Mouse (Mus musculus) 3T3-L1 (cell line): ENCODE measurements around the gene Aco2.
A peak's percentile ranks its signal among the peaks of the same experiment; 100 is the strongest.

Source experiments
- DNase-seq: peaks from one replicate; pipeline ENCODE4 v3.0.0-alpha.2; 2015; ENCODE audit warnings: low read depth, low spot score

Aco2 gene

DNA sequence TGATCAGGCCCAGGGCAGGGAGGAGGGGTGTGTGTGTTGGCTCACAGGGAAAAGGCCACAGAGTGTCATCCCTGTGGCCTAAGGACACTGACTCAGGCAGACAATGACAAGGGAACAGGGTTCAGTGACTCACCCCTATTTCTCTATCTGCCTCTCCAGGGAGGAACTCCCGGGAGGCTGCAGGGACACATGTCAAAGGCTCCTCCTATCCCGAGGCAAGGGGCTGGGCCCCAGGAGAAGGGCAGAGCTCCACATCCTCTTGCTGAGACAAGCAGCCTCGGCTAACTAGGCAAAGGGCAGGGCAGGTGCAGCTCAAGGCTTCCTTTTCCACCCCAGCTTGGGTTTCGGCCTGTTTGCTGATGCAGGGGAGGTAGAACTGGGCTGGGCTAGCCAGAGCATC is 26.4 kb upstream of the Aco2 start:
- peak; percentile 81 for DNase-seq

DNA sequence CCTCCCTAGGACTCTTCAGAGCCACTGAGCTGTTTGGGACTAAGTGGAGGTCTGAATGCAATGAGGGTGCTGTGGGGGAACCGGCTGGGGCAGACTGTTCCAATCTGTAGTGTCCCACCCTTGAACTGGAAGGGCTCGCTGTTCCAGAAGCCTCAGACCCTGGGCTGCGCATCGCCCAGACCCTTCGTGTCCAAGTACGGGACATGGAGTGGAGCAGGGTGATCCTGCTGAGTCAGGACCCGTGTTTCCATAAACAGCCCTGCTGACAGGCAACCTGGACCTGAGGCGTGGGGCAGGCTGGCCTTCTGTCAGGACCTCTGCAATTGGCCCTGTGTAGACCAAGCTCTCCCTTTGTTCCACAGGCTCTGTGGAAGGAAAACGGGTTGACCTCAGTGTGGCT is 25.4 kb upstream of the Aco2 start:
- DNase-seq, result no peak

DNA sequence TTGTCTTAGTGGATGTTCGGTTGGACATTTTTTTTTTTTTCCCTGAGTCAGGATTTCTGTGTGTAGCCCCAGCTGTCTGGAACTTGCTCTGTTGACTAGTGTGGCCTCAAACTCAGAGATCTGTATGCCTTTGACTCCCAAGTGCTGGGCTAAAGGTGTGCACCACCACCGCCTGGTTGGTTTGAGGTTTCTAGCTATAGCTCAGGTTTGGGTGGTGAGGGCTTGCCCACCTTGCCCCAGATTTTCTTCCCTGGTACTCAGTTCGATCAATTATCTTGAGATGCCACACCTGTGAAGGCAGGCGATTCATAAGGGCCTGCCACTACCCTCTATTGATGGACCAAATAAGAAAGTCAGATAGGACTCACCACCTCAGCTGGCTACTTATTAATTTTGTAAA is 24.9 kb upstream of the Aco2 start:
- DNase-seq, result no peak

DNA sequence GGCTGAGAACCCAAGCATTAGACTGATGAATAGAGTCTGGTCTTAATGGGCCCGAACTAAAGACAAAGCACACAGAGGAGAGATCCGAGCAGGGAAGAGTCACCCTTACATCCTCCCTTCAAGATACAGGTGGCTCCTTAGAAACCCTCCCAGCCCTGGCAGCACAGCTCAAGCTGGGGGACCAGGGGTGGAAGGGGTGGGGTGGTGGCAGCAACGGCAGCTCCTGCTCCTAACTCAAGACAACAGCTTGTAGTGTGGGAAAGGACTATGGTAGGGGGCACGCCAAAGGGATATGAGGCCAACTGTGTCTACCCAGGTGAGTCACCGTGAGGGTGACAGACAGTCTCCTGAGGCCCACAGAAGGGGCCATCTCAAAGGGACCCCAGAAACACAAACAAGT is 24.2 kb upstream of the Aco2 start:
- DNase-seq, result no peak

DNA sequence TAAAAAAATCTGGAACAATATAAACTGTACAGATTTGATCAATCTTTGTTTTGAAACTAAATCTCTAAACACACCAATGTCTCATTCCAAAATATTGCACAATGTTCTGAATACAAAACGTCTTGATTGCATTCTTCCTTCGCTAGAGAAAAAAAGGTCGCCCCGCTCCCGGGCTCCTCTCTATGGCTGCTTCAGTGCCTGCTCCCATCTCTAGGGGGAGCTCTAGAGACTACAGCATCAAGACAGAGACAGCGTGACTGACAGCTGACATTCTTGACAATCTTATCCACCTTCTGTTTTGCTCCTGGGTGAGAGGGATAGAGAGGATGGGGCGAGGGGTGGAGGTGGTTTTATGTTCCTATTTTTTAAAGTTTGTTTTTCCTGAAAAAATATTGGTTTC is 23.8 kb upstream of the Aco2 start:
- peak; percentile 69 for DNase-seq

DNA sequence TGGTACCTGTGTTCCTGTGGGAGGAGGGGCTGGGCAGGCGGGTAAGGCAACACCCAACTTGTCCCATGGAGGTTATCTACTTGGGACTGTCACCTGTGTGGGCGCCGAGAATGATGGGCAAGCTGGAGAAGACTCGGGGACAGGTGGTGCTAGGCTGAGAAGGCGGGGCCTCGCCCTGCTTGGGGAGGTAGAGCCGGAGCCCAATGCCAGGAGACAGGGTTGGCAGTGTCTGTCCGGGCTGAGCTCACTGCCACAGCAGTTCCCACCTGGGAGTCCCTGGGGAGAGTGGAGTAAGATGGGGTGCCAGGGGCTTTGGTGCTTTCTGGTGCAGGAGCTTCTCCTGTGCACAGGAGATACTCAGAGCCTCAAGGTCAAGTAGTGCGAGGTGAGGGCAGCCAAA is 23.0 kb upstream of the Aco2 start:
- DNase-seq, result no peak

DNA sequence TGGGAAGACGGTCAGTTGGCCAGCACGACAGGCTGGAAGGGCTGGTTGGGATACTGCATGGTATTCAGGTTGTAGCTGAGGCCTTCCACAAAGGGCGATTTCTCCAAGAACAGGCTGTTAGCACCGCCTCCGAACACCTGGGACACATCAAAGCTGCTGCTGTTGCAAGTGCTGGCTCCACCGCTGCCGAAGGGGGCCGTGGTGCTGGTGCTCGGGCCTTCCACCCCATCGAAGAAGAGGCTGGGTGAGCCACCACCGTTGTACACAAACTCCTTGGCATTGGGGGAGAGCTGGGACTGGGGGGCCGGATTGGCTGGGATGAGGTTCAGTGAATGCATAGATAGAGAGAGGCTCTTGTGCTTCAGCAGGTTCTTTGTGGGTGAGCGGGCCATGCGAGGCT is 21.4 kb upstream of the Aco2 start:
- DNase-seq, result no peak

DNA sequence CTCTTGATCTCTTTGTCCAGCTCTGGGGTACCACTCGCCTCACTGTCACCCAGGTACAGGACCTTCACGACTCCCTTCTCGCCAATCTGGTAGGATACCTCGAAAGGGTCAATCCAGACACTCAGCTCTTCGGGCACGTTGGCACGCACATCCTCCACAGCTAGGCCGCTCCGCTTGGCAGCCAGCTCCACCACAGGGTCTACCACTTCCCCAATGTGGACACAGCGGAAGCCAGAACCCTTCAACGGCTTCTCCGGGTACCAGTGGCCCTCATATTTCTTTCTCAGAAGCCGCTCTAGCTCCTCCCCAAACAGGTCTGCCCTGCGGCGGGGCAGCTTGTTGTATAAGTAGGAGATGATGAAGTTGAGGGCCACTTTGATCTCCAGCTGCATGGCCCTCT is 20.7 kb upstream of the Aco2 start:
- no peak for DNase-seq

DNA sequence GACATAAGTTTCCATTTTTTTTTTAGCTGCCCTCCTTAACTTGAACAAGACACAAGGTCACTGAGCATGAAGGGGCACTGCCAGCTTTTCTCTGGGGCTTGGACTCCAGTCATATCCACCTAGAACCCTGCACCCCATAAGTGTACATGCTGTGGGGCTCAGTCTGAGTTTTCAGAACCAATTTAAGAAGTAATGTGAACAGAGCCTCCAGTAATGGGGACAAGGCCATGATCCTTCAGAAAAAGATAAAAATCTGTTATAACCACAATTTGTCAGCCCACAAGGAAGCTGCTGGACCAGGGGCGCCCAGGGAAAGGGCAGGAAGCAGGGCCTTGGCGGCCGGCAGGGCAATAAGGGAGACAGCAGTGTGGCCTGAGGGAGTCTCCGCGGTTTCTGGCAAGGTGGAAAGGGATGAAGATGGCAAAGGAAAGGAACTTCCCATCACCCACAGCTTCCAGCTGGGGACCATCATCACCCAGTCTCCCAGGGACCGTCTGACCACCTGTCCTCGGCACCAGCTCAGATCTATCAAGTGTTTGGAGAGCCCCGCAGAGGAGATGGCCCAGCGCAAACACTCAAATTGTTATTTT is 19.6 kb upstream of the Aco2 start:
- no peak for DNase-seq

DNA sequence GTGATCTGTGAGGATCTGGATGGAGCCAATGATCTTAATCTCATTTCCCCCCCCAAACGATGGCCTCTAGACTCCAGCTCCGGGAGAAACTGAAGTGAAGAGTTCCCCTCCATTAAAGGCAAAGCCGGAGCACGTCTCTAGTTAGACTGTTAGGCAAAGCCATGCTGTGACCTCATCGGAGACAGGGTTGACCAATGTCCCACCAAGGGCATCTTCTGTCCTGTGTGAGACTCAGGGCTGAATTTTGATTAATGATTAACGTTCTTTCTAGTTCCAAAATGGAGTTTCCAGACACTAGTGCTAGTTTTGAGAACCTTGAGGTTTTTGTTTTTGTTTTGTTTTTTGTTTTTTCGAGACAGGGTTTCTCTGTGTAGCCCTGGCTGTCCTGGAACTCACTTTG is 19.0 kb upstream of the Aco2 start:
- no peak for DNase-seq

DNA sequence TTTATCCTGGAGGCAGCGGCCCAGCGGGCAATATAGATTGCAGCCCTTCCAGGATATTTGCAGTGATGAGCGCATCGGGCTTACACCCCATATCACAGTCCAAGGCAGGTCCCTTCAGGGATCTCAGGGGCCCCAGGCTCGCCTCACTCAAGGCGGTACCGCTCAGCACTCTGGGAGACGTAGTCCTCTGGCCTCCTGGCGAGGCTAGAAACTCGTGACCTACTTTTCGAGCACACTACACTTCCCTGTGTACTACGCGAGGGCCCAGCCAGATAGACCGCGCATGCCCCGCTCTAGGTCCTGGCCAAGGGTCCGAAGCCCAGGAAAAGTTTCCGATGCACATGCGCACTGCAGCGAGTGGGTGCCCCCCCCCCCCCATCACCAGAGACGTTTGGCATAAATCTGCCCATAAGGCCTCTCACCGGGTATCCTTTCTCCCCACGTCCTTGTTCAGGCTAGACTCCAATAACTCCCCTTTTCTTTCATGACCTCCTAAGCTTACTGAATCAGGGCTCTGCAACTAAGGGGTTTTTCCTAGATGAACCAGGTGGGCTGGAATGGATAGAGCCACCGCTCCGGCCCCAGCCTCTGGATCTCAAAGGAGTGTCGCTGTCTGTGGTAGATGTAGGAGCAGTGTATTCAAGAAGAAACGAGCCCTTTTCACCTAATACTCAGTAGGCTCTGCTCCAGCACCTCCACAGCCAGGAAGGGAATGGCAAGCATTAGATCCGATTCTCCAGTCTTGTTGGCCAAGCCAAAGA is 15.9 kb upstream of the Aco2 start:
- peak; percentile 96 for DNase-seq

DNA sequence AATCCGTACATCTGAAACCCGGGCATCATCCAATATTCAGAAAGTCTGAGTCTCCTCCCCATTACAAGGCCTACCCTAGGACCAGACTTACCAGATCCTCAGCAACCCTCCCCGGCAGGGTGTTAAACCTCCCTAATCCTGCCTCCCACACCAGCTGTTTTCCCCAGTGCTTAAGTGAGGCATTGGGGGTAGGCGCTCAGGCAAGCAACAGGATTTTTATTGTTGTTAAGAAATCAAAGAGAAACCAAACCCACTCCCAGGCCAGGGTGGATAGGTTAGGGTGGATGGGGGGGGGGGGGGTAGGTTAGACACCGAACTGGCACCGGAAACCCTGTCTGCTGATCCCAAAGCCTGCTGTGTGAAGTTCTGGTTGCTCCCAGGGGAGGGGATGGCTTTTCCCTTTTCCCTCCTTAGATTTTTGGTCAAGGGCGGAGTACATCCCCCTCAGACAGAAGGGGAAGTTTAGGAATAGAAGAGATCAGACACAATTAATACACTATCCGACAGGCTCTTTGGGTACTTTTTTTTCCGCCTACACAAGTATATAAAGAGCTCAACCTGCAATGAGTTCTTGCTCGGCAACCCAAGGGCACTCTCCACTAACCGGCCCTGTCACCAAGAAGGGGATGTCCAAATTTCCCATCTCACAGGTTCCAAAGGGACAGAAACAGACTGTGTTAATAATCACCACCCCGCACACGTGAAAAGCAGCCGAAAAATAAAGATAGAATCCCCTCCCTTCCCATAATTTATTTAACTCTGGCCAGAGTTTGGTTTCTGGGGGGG is 15.0 kb upstream of the Aco2 start:
- DNase-seq, result peak; percentile 56

DNA sequence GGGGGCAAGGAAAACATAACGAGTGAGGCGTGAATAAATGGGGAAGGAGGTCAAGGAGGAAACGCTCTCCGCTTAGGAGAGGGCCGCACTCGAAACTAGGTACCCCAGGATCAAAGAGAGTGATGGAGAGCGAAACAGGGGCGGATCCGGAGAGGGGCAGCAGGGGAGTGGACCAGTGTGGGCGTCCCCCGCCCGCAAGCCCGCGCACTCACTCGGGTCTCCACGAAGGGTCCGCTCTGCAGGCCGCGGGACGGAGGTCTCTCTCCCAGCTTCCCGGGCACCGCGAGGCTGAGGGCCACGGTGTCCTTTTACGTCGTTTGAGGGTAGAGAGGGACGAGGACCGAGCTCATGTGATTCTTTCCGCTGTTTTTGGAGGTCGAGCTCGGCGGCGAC is 14.4 kb upstream of the Aco2 start:
- DNase-seq, result peak; percentile 42

DNA sequence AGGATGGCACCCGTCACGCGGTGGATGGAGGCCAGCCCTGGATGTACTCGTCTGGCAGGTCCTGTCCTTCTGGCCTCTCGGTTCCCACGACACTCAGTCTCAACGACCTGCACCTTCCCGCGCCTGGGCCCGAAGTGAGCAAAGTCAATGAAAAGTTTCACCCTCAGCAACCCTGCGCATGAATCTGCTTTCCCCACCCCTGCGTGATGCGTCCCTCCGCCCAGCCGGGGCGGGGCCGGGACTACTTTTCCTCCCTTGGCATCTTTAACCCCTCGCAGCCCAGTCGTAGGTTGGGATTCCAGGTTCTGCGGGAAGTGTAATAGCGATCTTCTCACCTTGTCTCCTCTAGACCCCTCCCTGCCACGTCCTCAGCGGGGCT is 14.0 kb upstream of the Aco2 start:
- peak; percentile 84 for DNase-seq

DNA sequence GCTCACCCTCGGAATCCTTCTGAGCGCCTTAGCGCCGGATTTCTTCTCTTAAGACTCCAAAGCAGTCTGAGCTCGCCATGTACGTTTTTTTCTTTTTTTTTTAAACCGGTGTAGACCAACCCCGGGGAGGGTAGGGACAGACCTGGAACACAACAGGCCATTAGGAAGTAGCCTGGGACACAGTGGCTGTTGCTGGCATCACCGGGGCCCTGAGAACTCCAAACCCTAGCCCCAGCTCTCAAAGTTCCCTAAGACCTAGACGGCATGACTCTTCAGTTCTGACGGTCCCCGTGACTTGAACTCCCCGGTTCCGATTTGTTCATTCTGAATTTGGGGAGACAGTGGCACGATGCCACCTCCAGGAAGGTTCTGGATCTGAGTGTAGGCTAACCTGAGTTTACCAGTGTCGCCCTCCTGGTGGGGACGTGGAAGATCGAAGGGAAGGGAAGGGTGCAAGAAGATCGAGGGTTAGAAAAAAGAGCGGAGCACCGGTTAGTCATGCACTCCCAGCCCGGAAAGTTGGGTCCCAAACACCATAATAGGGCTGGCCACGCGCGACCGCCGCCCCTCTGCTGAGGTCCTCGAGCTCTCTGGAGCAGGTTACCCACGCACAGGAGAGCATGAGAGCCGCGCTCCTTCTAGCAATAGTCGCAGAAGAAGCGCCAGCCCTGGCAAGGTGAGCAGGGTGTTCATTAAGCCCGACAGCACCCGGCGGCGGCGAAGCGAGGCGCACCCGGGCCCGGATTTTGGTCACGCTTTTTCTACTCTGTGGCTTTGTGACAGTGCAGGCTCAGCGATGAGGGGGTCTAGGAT is 13.4 kb upstream of the Aco2 start, which contains the start of gene Tob2:
Tob2 (minus strand) TSS at position 280 of the 813 bp plus-strand sequence.
- peak; percentile 72 for DNase-seq

DNA sequence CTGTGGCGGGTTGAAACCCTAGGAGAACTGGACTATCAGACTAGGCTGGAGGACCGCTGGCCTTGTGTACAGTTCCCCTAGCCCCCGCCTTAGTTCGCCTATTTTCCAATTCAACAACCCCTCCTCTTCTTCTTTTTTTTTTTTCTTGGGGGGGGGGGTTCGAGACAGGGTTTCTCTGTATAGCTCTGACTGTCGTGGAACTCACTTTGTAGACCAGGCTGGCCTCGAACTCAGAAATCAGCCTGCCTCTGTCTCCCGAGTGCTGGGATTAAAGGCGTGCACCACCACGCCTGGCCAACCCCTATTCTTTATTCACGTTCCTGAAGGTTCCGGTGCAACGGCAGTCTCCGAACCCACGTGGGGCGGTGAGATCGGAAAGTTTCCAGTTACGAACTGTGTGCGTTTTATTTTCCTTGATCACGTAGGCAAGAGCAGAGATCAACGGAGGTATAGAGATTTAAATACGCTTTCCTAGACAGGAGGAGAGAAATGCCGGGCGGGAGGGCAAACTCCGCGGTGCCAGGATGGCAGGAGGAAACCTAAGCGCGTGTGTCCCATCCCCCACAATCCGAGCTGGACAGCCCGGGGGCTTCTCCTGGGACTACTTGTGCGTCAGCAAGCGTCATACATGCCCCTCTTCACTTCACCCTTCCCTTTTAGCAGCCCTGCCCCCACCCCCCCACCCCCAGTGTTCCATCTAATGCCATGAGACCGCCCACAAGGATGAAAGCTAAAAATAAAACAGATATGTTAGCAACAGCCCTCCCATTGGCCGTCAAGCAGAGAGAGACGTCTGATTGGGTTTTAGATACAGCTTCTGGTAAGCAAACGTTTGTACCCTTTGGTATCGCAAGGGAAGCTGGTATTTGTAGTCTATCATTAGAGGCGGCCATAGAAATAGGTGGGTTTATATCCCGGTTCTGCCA is 12.5 kb upstream of the Aco2 start:
- DNase-seq, result peak; percentile 84

DNA sequence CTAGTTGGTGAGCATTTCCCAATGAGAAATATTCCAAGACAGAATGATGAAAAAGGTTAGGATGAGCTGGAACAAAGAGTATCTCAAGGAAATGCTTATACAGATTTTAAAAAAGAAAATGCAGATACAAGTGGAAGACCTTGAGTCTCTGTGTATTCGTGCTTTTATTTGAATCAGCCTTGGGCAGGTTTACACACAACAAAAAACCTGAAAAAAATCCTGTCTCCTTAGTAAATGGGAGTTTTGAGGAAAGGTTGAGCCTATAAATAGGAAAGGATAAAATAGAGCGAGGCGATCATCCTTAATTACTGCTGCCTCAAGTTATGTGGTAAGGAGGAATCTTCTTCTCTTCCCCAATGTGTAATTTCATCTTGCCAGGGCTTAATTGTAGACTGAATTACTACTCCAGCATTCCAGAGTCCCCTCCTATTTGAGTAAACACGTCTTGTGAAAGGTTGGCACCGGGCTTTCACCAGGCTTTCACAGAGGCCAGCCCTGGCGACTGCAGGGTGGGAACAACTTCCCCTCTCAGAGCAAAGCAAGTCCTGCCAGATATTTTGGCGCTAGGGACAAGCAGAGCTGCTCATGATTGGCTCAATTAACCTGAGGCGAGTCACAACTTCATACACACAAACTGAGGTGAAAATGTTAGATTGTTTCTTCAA is 11.5 kb upstream of the Aco2 start:
- DNase-seq, result no peak

DNA sequence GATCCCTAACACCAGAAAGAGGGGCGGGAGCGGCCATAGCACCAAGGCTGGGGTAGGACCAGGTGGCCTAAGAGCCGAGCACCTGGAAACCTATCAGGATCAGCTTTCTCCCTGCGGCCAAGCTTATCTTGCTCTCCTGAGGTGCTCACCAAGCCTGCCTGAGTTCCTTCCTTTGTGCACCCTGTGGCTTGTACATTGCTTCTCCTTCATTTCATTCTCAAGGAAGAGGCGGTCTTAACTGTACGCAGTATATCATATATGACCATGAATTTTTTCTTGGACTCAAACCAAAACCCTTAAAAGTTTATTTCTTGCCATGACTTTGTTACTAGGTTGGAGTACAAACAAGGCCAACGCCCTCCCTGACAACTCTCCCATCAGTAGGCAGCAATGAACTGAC is 7.9 kb upstream of the Aco2 start:
- no peak for DNase-seq

DNA sequence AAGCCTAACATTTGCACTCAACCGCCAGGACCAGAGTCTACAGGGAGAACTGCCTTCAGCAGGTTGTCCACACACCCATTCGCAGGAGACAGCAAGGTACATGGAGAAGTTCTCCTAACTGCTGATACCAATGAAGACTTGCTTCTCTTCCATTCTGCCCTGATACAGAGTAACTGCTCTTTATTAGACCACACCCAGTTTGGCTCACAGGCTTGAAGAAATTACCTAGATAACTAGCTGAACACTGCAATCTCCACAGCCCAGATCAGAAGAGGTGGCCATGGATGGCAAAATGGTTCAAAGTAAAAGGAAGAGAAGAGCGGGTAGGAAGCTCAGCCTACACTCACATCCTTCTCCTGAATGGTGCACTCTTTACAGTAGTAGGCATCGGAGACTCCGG is 2.1 kb upstream of the Aco2 start:
- no peak for DNase-seq

DNA sequence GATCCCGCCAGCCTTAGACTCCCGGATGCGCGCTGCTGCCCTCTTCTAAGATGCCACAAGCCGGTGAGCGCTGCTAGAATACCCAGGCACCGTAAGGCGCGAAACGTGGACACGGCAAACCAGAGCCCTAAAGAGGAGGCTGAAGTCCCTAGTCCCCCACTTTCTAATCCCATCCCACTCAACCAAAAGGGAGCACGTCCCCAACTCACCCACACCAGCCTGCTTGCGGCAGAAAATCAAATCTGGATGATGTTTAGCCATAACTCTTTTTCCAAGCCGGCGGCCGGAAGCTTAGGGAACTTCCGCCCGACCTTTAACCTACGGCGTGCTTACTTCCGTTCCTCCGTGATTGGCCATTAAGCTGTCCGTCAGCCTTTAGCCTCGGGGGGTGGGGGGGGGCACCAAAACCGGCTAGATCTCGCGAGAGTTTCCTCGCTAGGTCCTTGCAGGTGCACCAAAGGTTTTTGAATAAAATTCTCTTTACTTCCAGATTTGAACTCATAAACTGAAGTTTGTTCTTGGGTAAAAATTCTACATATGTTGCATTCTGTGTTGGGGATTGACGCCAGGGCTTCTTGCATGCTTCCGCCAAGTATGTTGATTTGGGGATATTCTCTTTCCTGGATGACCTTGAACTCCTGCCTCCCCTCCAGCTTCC is 376 bp upstream of the Aco2 start, which contains the start of gene Phf5a:
Phf5a (minus strand) TSS at position 308 of the 658 bp plus-strand sequence.
- DNase-seq, result peak; percentile 95
